Mouse (Mus musculus): ENCODE measurements around the gene Il2ra. TPM values are rescaled to one million over a fixed set of nuclear protein-coding genes. Genes with fewer than 3 reads are reported as not detected.
"Not testable (repeated sequence)": the region's sequence is repeated elsewhere in the genome, so short reads cannot be mapped to it uniquely, and the experiment has no call there.

Il2ra gene
- total RNA-seq (2021) = under 1 TPM; 0.09 to 0.15 TPM

DNA sequence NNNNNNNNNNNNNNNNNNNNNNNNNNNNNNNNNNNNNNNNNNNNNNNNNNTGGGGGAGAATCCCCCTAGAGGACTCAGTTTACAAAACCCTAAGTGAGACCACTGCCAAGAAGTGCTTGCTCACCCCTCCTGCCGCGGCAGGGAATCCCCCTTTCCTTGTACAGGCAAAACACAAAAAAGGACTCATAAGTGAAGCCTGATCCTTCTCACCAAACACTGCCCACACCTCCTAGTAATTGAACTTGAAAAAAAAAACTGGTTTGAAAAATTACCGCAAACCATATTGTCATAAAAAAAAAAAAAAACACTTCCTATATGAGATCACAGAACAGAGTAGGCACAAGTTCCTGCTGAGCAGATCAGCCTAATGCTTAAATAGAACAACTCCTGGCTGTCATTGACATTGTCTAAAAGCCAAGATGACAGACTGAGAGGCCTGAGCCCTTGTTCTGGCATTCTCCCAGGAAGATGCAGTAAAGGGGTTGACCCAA lies at the start of gene Il2ra:
Gene Il2ra, plus strand, starts transcription at position 357 of the 491 bp plus-strand sequence.
- DNase-seq (ENCODE audit: low spot score in 2 of 2) = no peak
- intact Hi-C loops (cut with DNase I) = no loop called here

DNA sequence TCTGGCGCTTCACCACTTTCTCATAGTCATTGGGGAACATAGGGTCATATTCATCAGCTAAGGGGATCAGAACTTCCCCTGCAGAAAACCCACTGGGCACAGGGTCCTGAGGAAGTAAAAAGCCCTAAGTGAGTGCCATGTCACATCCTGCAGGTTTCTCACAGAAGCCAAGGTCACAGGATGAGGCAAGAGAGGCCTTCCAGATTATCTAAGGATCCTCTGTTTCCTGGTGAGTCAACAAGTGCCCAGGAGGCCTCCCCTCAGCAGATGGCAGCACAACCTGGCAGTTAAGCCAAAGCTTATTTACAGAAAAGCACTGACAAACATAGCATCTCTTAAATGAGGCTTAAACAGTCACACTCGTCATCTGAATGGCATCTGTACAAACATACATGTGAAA lies 45.9 kb upstream of the Il2ra start:
- no peak for DNase-seq (ENCODE audit: low spot score in 2 of 2)
- intact Hi-C loops (cut with DNase I) = no loop called here

DNA sequence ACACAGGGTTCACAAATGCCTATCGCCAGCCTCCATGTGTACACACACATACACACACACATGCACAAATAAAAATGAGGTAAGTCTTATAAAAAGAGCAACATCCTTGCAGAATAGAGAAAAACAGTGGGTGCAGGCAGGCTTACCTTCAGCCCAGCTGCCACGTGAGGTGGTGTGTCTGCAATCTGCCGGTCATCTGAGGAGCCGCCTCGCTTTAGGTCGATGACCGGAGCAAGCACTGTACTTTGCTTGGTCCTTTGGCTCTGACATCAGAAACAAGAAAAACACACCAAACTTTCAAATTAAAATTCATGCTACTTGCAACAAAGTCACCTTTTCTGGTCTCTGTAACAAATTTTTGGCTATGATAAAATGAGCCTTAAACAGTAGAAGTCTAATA lies 44.7 kb upstream of the Il2ra start:
- intact Hi-C loops (cut with DNase I) = no loop called here
- DNase-seq (ENCODE audit: low spot score in 2 of 2) = no peak

DNA sequence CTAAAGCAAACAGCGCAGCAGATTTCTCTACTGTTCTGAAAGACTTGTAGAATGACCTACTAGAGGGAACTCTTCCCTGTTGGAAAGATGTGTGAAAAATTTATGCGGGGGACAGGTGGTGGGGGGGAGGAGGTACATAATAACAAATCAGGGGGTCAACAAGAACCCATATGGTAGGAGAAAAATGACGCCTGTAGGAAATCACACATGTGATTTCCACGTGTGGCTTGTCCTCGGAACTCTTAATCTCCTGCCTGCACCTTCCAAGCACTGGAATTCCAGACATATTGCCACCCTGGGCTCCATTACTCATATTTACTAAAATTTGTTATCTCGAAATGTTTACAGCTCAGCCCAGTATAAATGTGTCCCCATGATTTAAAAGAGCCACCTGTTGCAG lies 40.8 kb upstream of the Il2ra start:
- intact Hi-C loops (cut with DNase I) = loop anchor here (5.0 kb wide), 2 partner anchors 61 to 86 kb away; no protein-coding TSS in a partner anchor
- no peak for DNase-seq (ENCODE audit: low spot score in 2 of 2)

DNA sequence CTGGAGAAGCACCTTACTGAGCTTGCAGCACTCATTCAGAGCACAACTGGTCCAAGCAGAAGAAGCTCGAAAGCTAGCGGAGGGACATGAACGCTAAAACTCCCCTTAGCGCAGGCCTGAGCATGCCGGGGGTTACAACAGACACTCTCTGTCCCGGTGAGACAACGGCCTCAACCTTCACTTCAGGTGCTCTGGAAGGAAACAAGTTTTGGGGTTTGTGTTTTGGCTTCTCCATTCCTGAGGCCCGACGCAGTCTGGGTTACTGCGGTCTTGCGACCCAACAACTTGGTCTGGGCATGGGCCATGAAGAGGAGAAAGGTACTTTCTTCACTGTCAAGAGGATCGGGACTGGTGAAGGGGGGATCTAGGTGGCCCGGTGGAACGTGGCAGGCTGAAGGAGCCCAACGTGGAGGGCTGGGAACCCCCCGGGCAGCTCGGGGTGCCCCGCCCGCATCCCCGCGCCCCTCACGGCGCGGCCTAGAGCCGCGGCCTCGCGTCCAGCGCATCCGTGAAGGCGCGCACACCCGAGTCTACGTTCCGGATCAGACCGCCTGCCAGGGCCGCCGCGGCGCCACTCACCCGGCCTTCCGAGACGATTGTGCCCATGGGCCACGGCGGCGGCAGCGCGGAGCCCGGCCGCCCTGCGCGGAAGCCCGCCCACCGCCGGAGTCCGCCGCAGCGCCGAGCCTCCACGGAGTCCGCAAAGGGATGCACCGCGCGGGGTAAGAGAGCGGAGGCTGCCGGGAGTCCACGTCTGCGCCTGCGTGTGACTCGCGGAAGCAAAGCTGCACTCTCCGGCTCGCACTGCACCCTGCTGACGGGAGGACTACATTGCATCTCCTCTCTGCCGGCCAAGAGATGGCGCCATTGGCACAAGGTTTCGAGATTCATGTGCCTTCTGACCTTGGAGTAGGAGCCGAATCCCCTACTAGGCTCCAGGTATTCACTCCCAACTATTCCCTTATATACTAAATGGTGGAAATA lies 39.8 kb upstream of the Il2ra start:
- DNase-seq (ENCODE audit: low spot score in 2 of 2) = peak; percentile 95
- intact Hi-C loops (cut with DNase I) = loop anchor here (5.0 kb wide), 2 partner anchors 60 to 85 kb away; no protein-coding TSS in a partner anchor

DNA sequence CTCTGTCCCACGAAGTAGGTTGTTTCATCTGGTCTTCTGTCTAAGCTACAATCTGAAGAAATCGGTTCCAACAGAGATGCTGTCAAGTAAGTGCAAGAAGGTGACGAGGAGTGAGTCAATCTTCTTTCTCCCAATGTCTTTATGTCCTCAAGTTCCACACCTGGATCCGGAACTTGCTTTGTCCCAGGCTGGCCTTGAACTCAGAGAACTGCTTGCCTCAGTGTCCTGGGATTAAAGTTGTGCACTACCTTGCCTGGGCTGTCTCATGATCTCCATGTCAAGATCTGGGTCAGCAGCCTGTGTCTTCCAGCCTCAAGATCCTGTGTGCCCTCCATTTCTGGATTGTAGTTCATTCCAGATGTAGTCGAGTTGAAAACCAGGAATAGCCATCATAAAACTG lies 38.6 kb upstream of the Il2ra start, which contains the start of gene Rbm17:
Gene Rbm17, minus strand, starts transcription at position 101 of the 400 bp plus-strand sequence.
- intact Hi-C loops (cut with DNase I) = loop anchor here (5.0 kb wide), 2 partner anchors 58 to 83 kb away; no protein-coding TSS in a partner anchor
- DNase-seq (ENCODE audit: low spot score in 2 of 2) = no peak

DNA sequence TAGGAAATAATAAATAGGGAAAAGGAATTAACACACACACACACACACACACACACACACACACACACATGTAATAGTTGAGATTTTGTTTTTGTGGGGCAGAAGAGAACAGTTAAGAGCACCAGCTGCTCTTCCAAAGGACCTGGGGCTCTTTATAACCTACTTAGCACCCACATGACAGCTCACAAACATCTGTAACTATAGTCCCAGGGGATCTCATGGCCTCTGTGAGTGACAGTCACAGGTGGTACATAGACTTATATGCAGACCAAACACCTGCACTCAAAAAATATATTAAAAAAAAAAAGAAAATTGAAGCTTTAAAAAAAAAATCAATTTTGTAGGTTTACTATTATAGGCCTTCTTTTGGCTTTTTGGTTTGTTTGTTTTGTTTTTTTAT lies 37.7 kb upstream of the Il2ra start:
- no peak for DNase-seq (ENCODE audit: low spot score in 2 of 2)
- intact Hi-C loops (cut with DNase I) = loop anchor here (5.0 kb wide), 2 partner anchors 57 to 82 kb away; no protein-coding TSS in a partner anchor

DNA sequence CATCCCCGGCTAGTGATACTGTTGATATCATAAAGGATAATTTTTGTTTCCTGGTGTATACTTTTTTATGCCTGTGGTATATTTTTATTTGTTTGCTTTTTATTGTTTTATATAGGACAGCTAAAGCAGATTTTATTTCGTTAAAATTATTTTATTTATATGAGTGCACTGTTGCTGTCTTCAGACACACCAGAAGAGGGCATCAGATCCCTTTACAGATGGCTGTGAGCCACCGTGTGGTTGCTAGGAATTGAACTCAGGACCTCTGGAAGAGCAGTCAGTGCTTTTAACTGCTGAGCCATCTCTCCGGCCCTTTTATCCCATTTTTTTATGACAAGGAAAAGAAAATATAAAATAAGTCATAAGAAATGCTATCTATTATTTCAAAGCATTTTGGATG lies 35.9 kb upstream of the Il2ra start:
- intact Hi-C loops (cut with DNase I); DNase-seq (ENCODE audit: low spot score in 2 of 2): not testable (repeated sequence)

DNA sequence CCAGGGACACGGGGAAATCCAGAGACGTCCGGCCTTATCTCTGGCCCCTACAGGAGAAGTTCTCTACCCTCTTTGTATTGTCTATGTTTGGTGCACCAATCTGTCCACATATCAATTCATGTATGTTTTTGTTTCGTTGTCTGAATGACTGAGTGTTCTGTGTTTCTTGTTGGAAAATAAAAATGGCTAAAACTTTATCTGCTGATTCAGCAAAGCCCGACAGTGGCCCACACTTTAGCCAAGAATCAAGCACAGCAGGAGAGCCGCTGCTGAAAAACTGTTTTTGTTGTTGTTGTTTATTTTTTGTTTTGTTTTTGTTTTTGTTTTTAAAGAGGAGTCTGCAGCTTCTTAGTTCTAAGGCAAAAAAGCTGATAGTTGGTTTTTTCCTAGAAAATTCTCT lies 29.7 kb upstream of the Il2ra start:
- intact Hi-C loops (cut with DNase I); DNase-seq (ENCODE audit: low spot score in 2 of 2): not testable (repeated sequence)

DNA sequence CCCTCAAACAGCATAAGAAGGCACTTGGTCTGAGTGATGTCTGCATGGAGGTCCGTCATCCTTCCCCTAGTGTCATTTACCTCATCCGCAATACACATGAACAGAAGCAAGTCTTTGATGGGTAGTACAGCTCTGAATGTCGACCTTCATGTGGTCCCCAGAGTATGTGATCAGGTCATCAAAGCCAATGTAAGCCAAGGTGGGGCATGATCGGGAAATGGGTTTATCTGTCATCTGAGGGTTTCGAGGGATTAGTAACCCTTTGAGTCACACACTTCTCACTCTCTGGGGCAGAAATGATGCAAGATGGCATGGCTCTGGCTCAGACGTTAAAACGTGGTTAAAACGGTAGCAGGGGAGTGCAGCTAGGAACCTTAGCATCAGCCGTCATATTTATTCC lies 25.8 kb upstream of the Il2ra start:
- no peak for DNase-seq (ENCODE audit: low spot score in 2 of 2)
- intact Hi-C loops (cut with DNase I) = no loop called here

DNA sequence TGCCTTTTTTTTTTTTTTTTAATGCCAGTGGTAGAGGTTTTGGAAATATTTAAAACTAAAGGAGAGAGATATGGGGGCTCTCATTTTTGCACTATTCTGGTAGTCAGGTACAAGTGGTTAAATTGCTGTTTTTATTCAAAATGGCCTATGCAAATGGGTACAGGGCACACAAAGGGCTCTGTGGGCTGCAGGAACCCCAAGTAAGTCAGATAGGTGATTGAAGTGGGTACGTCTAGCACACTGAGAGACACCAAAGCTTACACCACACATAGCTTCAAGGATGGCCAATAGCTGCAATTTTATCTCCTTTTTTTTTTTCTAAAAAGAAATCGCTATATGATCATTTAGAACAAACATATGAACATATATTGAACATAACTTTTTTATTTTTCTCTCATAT lies 23.0 kb upstream of the Il2ra start:
- no peak for DNase-seq (ENCODE audit: low spot score in 2 of 2)
- intact Hi-C loops (cut with DNase I) = no loop called here

DNA sequence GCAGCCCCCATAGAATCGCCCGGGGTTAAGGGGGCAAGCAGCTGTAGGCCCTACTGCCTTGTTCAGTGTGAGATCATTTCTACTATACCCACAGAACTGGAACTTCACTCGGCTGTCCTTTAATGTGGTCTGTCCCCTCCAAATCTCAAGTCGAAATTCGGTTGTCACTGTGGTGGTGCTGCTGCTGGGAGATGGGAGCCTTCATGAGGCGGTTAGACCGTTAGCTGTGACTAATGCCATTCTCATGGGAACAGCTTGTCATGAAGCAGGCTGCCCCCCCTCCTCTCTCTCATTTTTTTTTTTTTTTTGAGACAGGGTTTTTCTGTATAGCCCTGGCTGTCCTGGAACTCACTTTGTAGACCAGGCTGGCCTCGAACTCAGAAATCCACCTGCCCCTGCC lies 19.4 kb upstream of the Il2ra start:
- intact Hi-C loops (cut with DNase I) = no loop called here
- DNase-seq (ENCODE audit: low spot score in 2 of 2) = no peak

DNA sequence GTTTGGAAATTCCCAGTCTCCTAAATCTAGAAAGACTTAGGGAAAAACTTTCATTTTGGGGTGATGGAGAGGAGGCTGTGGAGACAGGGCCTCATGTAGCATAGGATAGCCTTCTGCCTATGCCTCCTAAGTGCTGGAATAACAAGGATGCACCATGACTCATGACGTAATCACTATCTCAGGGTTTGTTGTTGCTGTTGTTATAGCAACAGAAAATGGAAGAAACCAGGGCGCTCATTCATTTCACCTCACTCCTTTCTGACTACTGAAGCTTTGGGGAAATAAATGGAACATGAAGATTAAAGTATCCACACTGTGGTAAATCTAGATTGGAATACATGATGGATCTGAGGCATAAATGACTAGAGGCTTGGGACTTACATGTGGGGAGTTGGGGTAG lies 18.9 kb upstream of the Il2ra start:
- intact Hi-C loops (cut with DNase I) = no loop called here
- no peak for DNase-seq (ENCODE audit: low spot score in 2 of 2)

DNA sequence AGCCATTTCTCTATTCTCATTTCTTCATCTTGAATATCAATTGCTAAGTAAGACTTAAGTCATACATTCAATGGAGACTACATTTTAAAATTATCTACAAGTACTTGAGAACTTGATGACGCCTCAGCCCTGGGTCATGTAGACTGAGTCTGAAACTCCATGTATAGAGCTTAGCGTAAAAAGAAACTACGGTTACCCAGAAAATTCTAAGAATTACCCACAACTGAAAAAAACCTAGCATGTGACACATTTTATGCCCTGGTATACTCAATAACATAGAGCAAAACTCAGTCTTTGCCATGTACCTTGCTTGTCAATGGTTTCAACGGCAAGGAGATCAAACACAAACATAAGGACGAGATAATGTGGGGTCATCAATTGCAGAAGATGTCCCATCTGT lies 16.7 kb upstream of the Il2ra start, which contains the start of gene Gm17490:
Gene Gm17490, minus strand, starts transcription at position 375 of the 400 bp plus-strand sequence.
- intact Hi-C loops (cut with DNase I) = no loop called here
- no peak for DNase-seq (ENCODE audit: low spot score in 2 of 2)

DNA sequence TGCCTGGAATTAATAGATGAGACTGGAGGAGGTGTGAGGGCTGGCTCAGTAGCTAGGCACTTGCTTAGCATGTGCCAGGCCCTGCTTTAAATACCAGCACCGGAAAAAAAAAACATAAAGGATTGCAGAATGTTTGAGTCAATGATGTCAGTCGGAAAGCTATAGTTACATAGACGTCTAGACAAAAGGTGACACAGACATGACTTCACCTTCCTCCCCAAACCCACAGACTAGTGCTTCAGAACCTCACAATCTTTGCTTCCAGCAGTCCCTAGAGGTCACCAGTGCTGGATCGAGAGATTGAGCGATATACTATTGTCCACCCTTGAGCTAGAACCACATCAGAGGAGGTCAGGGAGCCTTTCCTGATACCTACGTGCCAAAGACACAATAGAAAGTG lies 7.6 kb upstream of the Il2ra start:
- intact Hi-C loops (cut with DNase I) = no loop called here
- no peak for DNase-seq (ENCODE audit: low spot score in 2 of 2)

DNA sequence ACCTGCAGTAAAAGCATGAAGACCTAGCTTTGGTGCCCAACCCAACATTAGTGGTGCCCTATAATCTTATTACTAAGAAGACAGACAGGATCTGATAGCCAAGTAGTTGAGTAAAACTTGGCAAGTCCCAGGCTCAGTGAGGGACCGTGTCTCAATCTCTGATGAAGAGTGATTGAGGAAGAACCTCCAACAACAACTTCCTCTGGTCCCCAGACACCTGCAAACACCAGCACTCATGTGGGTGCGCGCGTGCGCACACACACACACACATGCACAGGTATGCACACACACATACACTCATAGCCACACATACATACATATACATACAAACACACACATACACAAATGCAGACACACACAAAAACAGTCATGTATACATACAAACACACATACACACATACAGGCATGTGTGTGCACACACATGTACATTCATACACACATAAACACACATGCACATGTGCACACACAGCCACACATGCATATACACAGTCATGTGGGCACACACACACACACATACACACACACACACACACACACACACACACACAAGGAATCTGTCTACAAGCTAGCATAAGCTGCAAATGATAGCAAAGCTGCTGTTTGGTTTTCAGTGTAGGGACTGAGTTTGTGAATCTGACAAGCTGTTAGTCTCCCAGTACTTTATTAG lies 7.0 kb upstream of the Il2ra start:
- intact Hi-C loops (cut with DNase I) = no loop called here

DNA sequence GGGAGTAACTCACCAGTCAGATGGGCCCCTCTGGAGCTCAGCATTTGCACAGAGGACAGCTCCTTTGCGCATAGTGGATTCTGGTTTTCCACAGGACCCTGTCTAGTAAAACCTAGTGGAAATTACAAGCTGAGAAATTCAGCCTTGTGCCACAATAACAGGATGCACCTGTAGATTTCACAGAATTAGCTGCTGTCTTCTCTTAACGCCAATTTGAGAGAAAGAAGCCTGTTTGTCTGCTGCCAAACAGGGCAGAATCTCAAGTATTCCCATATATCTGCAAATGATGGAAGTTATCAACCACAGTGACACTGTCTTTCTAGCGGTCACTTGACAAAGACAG lies 6.5 kb upstream of the Il2ra start:
- intact Hi-C loops (cut with DNase I) = no loop called here
- no peak for DNase-seq (ENCODE audit: low spot score in 2 of 2)

More for the DNA sequence above, 7.0 kb upstream of the Il2ra start:
- DNase-seq (ENCODE audit: low spot score in 2 of 2) = no peak

DNA sequence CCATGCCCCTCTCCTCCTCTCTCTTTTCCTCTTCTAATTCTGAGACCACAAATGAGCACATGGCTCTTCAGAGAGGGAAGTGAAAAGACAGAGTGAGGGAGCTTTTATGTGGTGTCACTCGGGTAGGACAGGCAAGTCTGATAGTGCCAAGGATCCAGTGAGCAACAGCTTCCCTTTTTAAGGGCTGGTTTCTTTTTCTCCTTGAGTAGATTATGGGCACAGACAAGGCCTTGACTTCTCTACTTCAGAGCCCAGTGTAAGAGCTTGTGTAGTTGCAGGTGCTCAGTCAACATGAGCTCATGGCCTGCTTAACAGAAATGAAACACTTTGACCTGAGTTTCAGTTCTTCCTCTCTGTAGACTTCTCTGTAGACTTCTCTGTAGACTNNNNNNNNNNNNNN lies 5.5 kb upstream of the Il2ra start:
- intact Hi-C loops (cut with DNase I) = no loop called here

DNA sequence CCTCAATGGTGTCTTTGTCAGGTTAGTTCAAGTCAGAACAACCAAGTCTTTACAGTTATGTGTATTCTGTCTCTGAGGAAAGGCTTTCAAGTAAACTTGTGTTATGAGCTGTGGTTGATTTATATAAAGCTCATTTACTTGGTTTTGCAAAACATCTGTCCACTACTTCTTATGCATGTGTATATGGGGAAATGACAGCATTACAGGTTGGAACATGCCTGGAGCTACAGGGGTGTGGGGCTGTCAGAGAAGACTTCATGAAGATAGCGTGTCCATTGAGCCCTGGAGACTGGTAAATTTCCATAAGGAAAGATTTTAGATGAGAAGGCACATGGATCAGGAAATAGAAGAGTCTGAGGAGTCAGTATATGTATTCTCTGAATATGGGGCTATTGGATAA lies 1.4 kb downstream of the Il2ra start:
- DNase-seq (ENCODE audit: low spot score in 2 of 2) = no peak
- intact Hi-C loops (cut with DNase I) = no loop called here

More for the DNA sequence above, 5.5 kb upstream of the Il2ra start:
- no peak for DNase-seq (ENCODE audit: low spot score in 2 of 2)

DNA sequence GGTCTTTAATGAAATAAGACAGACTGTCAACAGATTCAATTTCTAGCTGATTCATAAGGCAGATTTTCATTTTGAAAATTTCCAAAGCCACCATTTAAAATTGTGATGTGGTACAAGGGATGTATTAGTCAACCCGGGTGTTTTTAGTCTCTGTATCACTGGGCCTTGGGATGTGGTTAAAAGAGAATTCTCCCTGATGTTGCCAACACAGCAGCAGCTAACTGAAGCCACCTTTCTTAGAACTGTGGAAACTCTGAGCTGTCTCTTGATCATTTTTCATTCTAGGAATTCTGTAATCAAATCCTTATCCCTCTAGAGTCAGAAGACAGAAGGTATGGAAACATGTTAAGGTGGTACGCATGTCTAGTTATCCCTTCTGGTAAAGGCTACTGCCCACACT lies 2.7 kb downstream of the Il2ra start:
- no peak for DNase-seq (ENCODE audit: low spot score in 2 of 2)
- intact Hi-C loops (cut with DNase I) = no loop called here
